Mouse (Mus musculus) heart, adult 2 months (tissue): ENCODE data around the gene Tex44.

Experiments
- CTCF ChIP-seq: fragments of 200-600 bp; IDR thresholded peaks from 2 replicates; pipeline ENCODE4 v1.8.1; 2022; ENCODE audit warnings: antibody characterized with exemption, mild to moderate bottlenecking, moderate library complexity
- POLR2A ChIP-seq: fragments of 200-500 bp; IDR thresholded peaks from 2 replicates; pipeline ENCODE4 v1.6.1; 2011; ENCODE audit warnings: mild to moderate bottlenecking, low read depth, low read length, control low read depth; ENCODE audit not compliant: insufficient read depth

GRCm38 (mm10) chr1:86448272-86448671 is 22.1 kb downstream of the Tex44 start:
- TF ChIP-seq POLR2A (no peak), CTCF (no peak)
